Mouse (Mus musculus) heart, embryonic 16.5 days (tissue): Measurements from ENCODE around the gene Tmem229a. TPM values are rescaled to one million over a fixed set of nuclear protein-coding genes. Genes with fewer than 3 reads are reported as not detected.

Source experiments
- ATAC-seq: fragments of 200-750 bp; cut with Nextera tagmentation; replicated peaks from 2 replicates; pipeline ENCODE4 v1.8.0; 2017; ENCODE audit warnings: moderate number of reproducible peaks; ENCODE audit not compliant: insufficient read depth, low FRiP score; ENCODE audit errors: extremely low read depth
- H3K27ac ChIP-seq: fragments of 300-500 bp; sonication (generic); 2 replicates; pipeline ENCODE4 v1.5.1; 2014; ENCODE audit warnings: mild to moderate bottlenecking, low read length, control low read depth, moderate library complexity
- H3K27me3 ChIP-seq: fragments of 300-500 bp; sonication (generic); 2 replicates; pipeline ENCODE4 v1.6.1; 2014; ENCODE audit warnings: low read length, mixed read lengths; ENCODE audit not compliant: control insufficient read depth, insufficient read depth
- H3K36me3 ChIP-seq: fragments of 300-500 bp; sonication (generic); 2 replicates; pipeline ENCODE4 v1.6.1; 2014; ENCODE audit not compliant: control insufficient read depth, insufficient read depth
- H3K4me1 ChIP-seq: fragments of 300-500 bp; sonication (generic); 2 replicates; pipeline ENCODE4 v1.6.1; 2014; ENCODE audit warnings: low read length, mixed read lengths; ENCODE audit not compliant: control insufficient read depth, insufficient read depth
- H3K4me2 ChIP-seq: fragments of 300-500 bp; sonication (generic); 2 replicates; pipeline ENCODE4 v1.6.1; 2014; ENCODE audit warnings: low read depth, mild to moderate bottlenecking, control low read depth, low read length
- H3K4me3 ChIP-seq: fragments of 300-500 bp; sonication (generic); 2 replicates; pipeline ENCODE4 v1.5.1; 2014; ENCODE audit warnings: mild to moderate bottlenecking, control low read depth, low read length
- H3K9ac ChIP-seq: fragments of 300-500 bp; sonication (generic); 2 replicates; pipeline ENCODE4 v1.6.1; 2014; ENCODE audit warnings: low read length, control low read depth
- H3K9me3 ChIP-seq: fragments of 300-500 bp; sonication (generic); replicated peaks from 2 replicates; pipeline ENCODE4 v1.6.1; 2016; ENCODE audit warnings: low read length; ENCODE audit not compliant: control insufficient read depth
- WGBS: fragments of 180-500 bp; shearing (Covaris S2); extraction: QIAGEN DNeasy Blood & Tissue Kit; methylation state at CpG from one replicate; pipeline ENCODE4 v1.1.7; 2014; 5-methylcytosine and 5-hydroxymethylcytosine counted together
- polyA plus RNA-seq: library from polyadenylated mRNA; unstranded; fragments of >200 nt; fragmentation: Nextera tagmentation; extraction: Ambion mirVana; gene quantifications from 2 replicates; pipeline ENCODE4 v1.2.1, GENCODE M21; 2015

Tmem229a gene
- 0.08 and 0.11 TPM in 2 replicates for polyA plus RNA-seq

- peak; percentile 57 for ATAC-seq
- peak within 1 kb of the TSS; percentile 63 for H3K9ac ChIP-seq
- H3K4me1 ChIP-seq: peaks cover 6% of the 10 kb centered on the region; the same call in 1 of the 2 replicates
- peaks cover 19% of the 10 kb centered on the region for H3K27me3 ChIP-seq
- H3K4me3 ChIP-seq: peak within 1 kb of the TSS; percentile 65
- no peak within 1 kb of the TSS for H3K27ac ChIP-seq
- no peaks in the 10 kb centered on the region for H3K36me3 ChIP-seq
- peak within 1 kb of the TSS; percentile 100 for H3K4me2 ChIP-seq
- H3K9me3 ChIP-seq: no peaks in the 10 kb centered on the region
- WGBS: 1% methylated on average over 28 of the region's 46 CpGs
Observed at GRCm38 (mm10) chr6:24955946-24956585, at the start of gene Tmem229a. Gene Tmem229a, minus strand, starts transcription at chr6:24956297.

GRCm38 (mm10) chr6:24993754-24994153, 37.7 kb upstream of the Tmem229a start:
- Histone ChIP-seq H3K36me3 (no peaks in the 10 kb centered on the region), H3K9ac (no peak overlapping the region), H3K4me1 (no peaks in the 10 kb centered on the region), H3K27me3 (no peaks in the 10 kb centered on the region), H3K9me3 (no peaks in the 10 kb centered on the region), H3K4me3 (no peak overlapping the region), H3K4me2 (no peak overlapping the region), H3K27ac (no peak overlapping the region)
- WGBS: 61% methylated on average over 2 of the region's 2 CpGs
- no peak for ATAC-seq

GRCm38 (mm10) chr6:24989836-24990235, 33.7 kb upstream of the Tmem229a start:
- Histone ChIP-seq H3K9me3 (no peaks in the 10 kb centered on the region), H3K4me3 (no peak overlapping the region), H3K4me1 (no peaks in the 10 kb centered on the region), H3K9ac (no peak overlapping the region), H3K27ac (no peak overlapping the region), H3K27me3 (no peaks in the 10 kb centered on the region), H3K4me2 (no peak overlapping the region), H3K36me3 (no peaks in the 10 kb centered on the region)
- no peak for ATAC-seq

GRCm38 (mm10) chr6:24976176-24976575, 20.1 kb upstream of the Tmem229a start:
- no peak for ATAC-seq
- Histone ChIP-seq H3K9ac (no peak overlapping the region), H3K4me3 (no peak overlapping the region), H3K36me3 (no peaks in the 10 kb centered on the region), H3K27ac (no peak overlapping the region), H3K9me3 (no peaks in the 10 kb centered on the region), H3K4me2 (no peak overlapping the region), H3K27me3 (no peaks in the 10 kb centered on the region), H3K4me1 (no peaks in the 10 kb centered on the region)
- WGBS: 69% methylated on average over 2 of the region's 2 CpGs

- no peaks in the 10 kb centered on the region for H3K9me3 ChIP-seq
- WGBS: 83% methylated on average over 3 of the region's 3 CpGs
Observed at GRCm38 (mm10) chr6:24968471-24969223, 12.6 kb upstream of the Tmem229a start.

GRCm38 (mm10) chr6:24967726-24968125, 11.6 kb upstream of the Tmem229a start:
- Histone ChIP-seq H3K4me1 (no peaks in the 10 kb centered on the region), H3K4me2 (no peak overlapping the region), H3K4me3 (no peak overlapping the region), H3K9ac (no peak overlapping the region), H3K36me3 (no peaks in the 10 kb centered on the region), H3K27me3 (no peaks in the 10 kb centered on the region), H3K9me3 (no peaks in the 10 kb centered on the region), H3K27ac (no peak overlapping the region)
- 84% methylated on average over 7 of the region's 7 CpGs for WGBS
- ATAC-seq: no peak

More at GRCm38 (mm10) chr6:24968471-24969223, 12.6 kb upstream of the Tmem229a start:
- no peak for ATAC-seq
- H3K27ac ChIP-seq: no peak overlapping the region
- H3K36me3 ChIP-seq: no peaks in the 10 kb centered on the region
- H3K9ac ChIP-seq: no peak overlapping the region
- no peak overlapping the region for H3K4me2 ChIP-seq
- no peak overlapping the region for H3K4me3 ChIP-seq
- H3K4me1 ChIP-seq: no peaks in the 10 kb centered on the region
- H3K27me3 ChIP-seq: no peaks in the 10 kb centered on the region

- Histone ChIP-seq H3K27me3 (no peaks in the 10 kb centered on the region), H3K36me3 (no peaks in the 10 kb centered on the region), H3K4me1 (no peaks in the 10 kb centered on the region), H3K9me3 (no peaks in the 10 kb centered on the region), H3K4me3 (no peak overlapping the region), H3K27ac (no peak overlapping the region), H3K9ac (no peak overlapping the region), H3K4me2 (no peak overlapping the region)
- ATAC-seq: no peak
- 62% methylated on average over 2 of the region's 2 CpGs for WGBS
Observed at GRCm38 (mm10) chr6:24966010-24966682, 10.0 kb upstream of the Tmem229a start.

GRCm38 (mm10) chr6:24963754-24964153, 7.7 kb upstream of the Tmem229a start:
- Histone ChIP-seq H3K4me3 (no peak overlapping the region), H3K27me3 (no peaks in the 10 kb centered on the region), H3K27ac (no peak overlapping the region), H3K9ac (no peak overlapping the region), H3K9me3 (no peaks in the 10 kb centered on the region), H3K36me3 (no peaks in the 10 kb centered on the region), H3K4me1 (no peaks in the 10 kb centered on the region), H3K4me2 (no peak overlapping the region)
- WGBS: 80% methylated on average over 5 of the region's 5 CpGs
- no peak for ATAC-seq

GRCm38 (mm10) chr6:24956586-24956973, 483 bp upstream of the Tmem229a start:
- Histone ChIP-seq H3K36me3 (no peaks in the 10 kb centered on the region), H3K4me2 (peak overlapping the region; percentile 100), H3K9ac (no peak overlapping the region), H3K27me3 (peaks cover 19% of the 10 kb centered on the region), H3K4me1 (peaks cover 6% of the 10 kb centered on the region; the same call in 1 of the 2 replicates), H3K9me3 (no peaks in the 10 kb centered on the region), H3K27ac (no peak overlapping the region), H3K4me3 (peak overlapping the region; percentile 65)
- ATAC-seq: no peak
- 0% methylated on average over 2 of the region's 5 CpGs for WGBS
